Mouse (Mus musculus) limb, embryonic 15.5 days (tissue): ENCODE data around the gene Kank1. TPM values are rescaled to one million over a fixed set of nuclear protein-coding genes. Genes with fewer than 3 reads are reported as not detected.

Experiments used
- ATAC-seq: fragments of 200-750 bp; cut with Nextera tagmentation; 2 replicates; pipeline ENCODE4 v1.8.0; 2017; ENCODE audit warnings: low read depth, moderate TSS enrichment; ENCODE audit not compliant: insufficient number of reproducible peaks, low FRiP score, low TSS enrichment
- H3K27ac ChIP-seq: fragments of 300-500 bp; sonication (generic); 2 replicates; pipeline ENCODE4 v1.5.1; 2015; ENCODE audit warnings: moderate library complexity, mild to moderate bottlenecking, inconsistent platforms
- H3K27me3 ChIP-seq: fragments of 300-500 bp; sonication (generic); 2 replicates; pipeline ENCODE4 v1.6.1; 2015; ENCODE audit warnings: inconsistent platforms
- H3K36me3 ChIP-seq: fragments of 300-500 bp; sonication (generic); 2 replicates; pipeline ENCODE4 v1.6.1; 2015; ENCODE audit warnings: inconsistent platforms
- H3K4me1 ChIP-seq: fragments of 300-500 bp; sonication (generic); 2 replicates; pipeline ENCODE4 v1.6.1; 2015; ENCODE audit warnings: inconsistent platforms
- H3K4me2 ChIP-seq: fragments of 300-500 bp; sonication (generic); 2 replicates; pipeline ENCODE4 v1.6.1; 2015; ENCODE audit warnings: mild to moderate bottlenecking, inconsistent platforms
- H3K4me3 ChIP-seq: fragments of 300-500 bp; sonication (generic); 2 replicates; pipeline ENCODE4 v1.5.1; 2015; ENCODE audit warnings: mild to moderate bottlenecking, inconsistent platforms
- H3K9ac ChIP-seq: fragments of 300-500 bp; sonication (generic); 2 replicates; pipeline ENCODE4 v1.6.1; 2015; ENCODE audit warnings: inconsistent platforms
- H3K9me3 ChIP-seq: fragments of 300-500 bp; sonication (generic); 2 replicates; pipeline ENCODE4 v1.6.1; 2016; ENCODE audit warnings: inconsistent platforms
- WGBS: fragments of 180-500 bp; shearing (Covaris S2); methylation state at CpG from one replicate; pipeline ENCODE4 v1.1.7; 2015; 5-methylcytosine and 5-hydroxymethylcytosine counted together
- polyA plus RNA-seq: library from polyadenylated mRNA; unstranded; fragments of >200 nt; fragmentation: Nextera tagmentation; extraction: Ambion mirVana; gene quantifications from 2 replicates; pipeline ENCODE4 v1.2.1, GENCODE M21; 2015

The Kank1 gene
- polyA plus RNA-seq, 1 experiment from 2014 or later: 44.2 TPM

DNA sequence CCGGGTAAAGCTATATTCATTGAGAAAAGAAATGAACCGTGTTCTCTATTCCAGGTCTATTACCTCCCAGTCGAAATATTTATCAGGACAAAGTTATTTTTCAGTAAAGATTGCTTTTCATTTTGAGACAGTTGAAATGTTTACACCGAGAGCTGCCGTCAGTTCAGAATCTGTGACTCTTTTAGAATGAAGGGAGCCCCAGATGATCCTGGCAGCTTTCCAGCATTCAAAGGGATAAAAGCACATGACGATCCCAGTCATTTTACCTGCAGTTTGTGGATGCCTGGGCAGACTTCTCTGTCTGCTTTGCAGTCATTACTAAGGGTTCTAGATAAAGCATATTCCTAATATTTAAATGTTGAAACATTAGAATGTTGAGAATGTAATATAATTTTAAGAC lies 107.6 kb downstream of the Kank1 start:
- Histone ChIP-seq H3K9me3 (no peaks in the 10 kb centered on the region), H3K27ac (peak overlapping the region; percentile 17; the same call in 1 of the 2 replicates), H3K36me3 (no peaks in the 10 kb centered on the region), H3K4me3 (no peak overlapping the region), H3K4me2 (no peak overlapping the region), H3K9ac (no peak overlapping the region), H3K27me3 (no peaks in the 10 kb centered on the region), H3K4me1 (peaks cover 17% of the 10 kb centered on the region)
- WGBS: 38% methylated on average over 6 of the region's 6 CpGs
- ATAC-seq: no peak

DNA sequence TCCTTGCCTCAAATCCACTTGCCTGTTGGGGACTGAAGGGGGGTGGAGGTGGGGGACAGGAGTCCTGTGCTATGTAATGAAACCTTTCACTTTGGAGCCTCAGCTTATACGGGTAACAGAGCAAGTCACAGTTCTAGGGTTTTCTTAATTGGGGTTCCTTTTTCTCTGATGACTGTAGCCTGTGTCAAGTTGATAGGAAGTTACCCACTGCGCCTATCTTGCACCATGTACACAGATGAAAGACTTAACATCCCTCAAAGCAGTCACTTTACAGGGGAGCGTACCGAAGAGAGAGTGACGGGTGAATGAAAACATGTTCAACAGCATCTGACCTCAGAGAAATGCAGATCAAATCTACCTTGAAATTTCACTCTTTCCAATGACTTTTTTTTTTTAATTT lies 109.2 kb downstream of the Kank1 start:
- H3K9me3 ChIP-seq: no peaks in the 10 kb centered on the region
- WGBS: 81% methylated on average over 5 of the region's 5 CpGs
- no peak overlapping the region for H3K27ac ChIP-seq
- H3K36me3 ChIP-seq: no peaks in the 10 kb centered on the region
- H3K27me3 ChIP-seq: no peaks in the 10 kb centered on the region
- H3K4me3 ChIP-seq: no peak overlapping the region
- H3K4me2 ChIP-seq: no peak overlapping the region
- H3K9ac ChIP-seq: no peak overlapping the region
- no peak for ATAC-seq
- H3K4me1 ChIP-seq: peaks cover 17% of the 10 kb centered on the region

DNA sequence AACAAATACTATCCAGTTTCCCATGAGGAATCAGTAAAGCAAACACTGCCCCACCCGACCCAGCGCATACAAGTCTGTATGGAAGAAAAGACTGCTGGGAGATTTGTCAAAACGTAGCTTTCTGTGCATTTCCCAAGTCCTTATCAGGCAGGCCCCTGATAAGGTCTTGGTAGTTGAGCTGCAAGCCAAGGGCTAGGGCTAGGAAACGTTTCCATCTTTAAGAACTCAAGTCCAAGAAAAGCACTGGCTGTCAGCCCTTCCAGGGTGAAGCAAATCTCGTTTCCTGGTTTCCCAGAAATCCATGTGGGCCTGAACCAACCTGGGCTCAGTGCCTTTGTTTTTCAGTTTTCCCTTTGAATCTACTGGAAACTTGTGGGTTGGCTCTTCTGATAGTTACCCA lies 110.7 kb downstream of the Kank1 start:
- Histone ChIP-seq H3K9me3 (no peaks in the 10 kb centered on the region), H3K9ac (no peak overlapping the region), H3K36me3 (no peaks in the 10 kb centered on the region), H3K4me3 (no peak overlapping the region), H3K27ac (no peak overlapping the region), H3K4me2 (no peak overlapping the region), H3K27me3 (no peaks in the 10 kb centered on the region), H3K4me1 (peaks cover 27% of the 10 kb centered on the region)
- no peak for ATAC-seq
- WGBS: 64% methylated on average over 5 of the region's 5 CpGs

DNA sequence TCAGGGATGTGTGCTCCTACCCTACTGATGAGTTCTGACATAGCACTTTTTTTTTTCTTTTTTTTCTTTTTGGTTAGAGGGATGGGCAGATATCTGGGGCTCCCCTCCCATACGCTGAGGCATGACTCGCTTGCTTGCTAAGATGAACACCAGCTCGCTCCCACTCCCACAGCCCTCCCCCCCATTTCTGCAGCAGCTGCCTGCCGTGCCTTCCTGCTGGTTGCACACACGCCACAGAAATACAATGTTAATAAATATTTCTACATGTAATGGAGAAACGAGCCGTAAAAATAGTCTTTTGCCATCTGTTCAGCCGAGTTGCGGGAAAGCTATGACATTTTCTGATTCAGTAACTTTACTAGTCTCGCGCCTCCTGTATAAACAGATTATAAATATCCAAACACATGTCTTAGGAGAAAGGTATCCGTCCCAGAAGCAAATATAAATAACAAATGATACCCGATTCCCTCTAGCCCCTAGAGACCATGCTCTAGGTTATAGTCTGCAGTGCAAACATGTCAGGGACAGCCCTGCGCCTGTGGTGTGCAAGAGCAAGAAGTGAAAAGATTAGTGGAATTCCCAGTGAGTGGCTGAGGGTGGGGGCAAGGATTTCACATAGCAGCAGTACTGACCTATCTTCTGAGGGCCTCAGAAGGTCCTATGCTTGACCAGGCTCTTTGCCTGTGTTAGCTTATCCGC lies 114.6 kb downstream of the Kank1 start:
- no peaks in the 10 kb centered on the region for H3K36me3 ChIP-seq
- WGBS: 29% methylated on average over 15 of the region's 15 CpGs
- no peaks in the 10 kb centered on the region for H3K27me3 ChIP-seq
- H3K4me2 ChIP-seq: no peak overlapping the region; the same call in 1 of the 2 replicates
- H3K9ac ChIP-seq: no peak overlapping the region
- ATAC-seq: no peak
- no peak overlapping the region for H3K4me3 ChIP-seq
- H3K4me1 ChIP-seq: peaks cover 19% of the 10 kb centered on the region; the same call in 1 of the 2 replicates
- H3K27ac ChIP-seq: no peak overlapping the region
- no peaks in the 10 kb centered on the region for H3K9me3 ChIP-seq

DNA sequence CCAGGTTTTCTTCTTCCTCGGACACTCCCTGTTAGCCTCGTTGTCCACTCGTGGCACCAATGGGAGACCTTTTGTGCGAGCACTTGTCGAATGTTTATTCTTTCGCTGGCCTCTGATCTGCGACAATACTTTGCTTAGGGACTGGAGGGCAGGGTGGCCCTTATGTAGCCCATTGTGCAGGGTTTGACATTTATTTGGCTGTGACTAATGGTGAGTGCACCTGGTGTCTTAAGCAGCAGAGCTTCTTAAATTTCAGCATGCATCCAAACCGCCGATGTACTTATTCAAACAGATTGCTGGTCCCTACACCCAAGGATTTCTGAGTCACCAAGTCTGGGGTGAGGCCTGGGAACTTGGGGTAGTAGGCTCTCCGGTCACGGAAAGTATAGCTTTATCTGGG lies 120.3 kb downstream of the Kank1 start:
- no peaks in the 10 kb centered on the region for H3K36me3 ChIP-seq
- 72% methylated on average over 11 of the region's 11 CpGs for WGBS
- no peaks in the 10 kb centered on the region for H3K27me3 ChIP-seq
- peaks cover 40% of the 10 kb centered on the region for H3K4me1 ChIP-seq
- no peak overlapping the region for H3K27ac ChIP-seq
- H3K4me3 ChIP-seq: no peak overlapping the region
- no peaks in the 10 kb centered on the region for H3K9me3 ChIP-seq
- H3K9ac ChIP-seq: no peak overlapping the region
- H3K4me2 ChIP-seq: no peak overlapping the region
- ATAC-seq: no peak

DNA sequence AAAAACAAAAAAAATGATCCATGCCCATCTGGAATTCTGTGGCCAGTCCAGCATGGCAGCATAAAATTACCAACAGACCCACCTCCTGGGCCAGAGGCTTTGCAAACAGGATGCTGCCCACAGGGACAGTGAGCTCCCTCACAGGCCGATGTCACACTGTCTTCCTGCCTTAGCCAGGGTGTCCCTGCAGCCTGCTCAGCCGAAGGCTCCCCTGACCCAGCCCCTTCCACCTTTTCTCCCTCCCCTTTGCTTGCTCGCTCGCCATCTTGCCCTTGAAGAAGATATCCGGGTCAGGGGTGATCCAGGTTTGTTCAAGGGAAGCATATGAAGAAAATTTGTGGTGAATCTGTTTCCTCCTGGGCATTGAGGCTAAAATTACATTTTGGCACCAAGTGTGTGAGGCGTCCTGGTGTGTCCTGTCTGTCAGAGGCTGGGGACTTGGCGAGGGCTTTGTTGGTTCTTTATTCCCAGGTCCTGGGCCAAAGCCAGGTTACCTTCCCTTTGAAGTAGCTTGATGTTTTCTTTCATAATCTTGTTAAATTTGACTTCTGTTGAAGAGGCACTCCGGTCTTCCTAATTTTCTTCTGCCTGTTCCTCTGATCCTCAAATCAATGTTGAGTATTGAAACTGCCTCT lies 121.8 kb downstream of the Kank1 start:
- Histone ChIP-seq H3K9me3 (no peaks in the 10 kb centered on the region), H3K36me3 (no peaks in the 10 kb centered on the region), H3K4me1 (peaks cover 34% of the 10 kb centered on the region), H3K4me3 (no peak overlapping the region), H3K4me2 (no peak overlapping the region), H3K27ac (no peak overlapping the region), H3K27me3 (no peaks in the 10 kb centered on the region), H3K9ac (no peak overlapping the region)
- 49% methylated on average over 8 of the region's 8 CpGs for WGBS
- ATAC-seq: no peak

DNA sequence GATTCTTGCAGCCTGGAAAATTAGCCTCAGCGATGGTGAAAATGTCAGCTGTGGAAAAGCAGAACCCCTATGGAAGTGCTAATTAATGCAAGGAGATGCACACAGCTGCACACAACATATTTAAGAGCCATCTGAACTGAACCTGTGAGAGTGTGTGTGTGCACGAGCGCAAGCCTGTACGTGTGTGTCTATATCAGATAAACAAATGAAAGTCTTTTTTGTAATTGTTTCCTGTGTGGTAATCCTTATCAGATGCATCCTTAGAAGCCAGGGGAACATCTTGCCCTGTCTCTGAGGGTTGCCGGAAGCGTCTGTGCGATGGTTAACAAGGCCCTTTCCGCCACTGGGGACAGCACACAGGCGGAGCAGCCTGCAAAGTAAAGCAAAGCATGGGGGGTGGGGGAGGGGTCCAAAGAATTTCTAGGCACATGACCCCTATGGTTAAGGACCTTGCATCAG lies 123.8 kb downstream of the Kank1 start:
- no peak overlapping the region for H3K4me2 ChIP-seq
- no peak overlapping the region for H3K9ac ChIP-seq
- H3K36me3 ChIP-seq: no peaks in the 10 kb centered on the region
- no peak overlapping the region for H3K27ac ChIP-seq
- 30% methylated on average over 9 of the region's 9 CpGs for WGBS
- no peaks in the 10 kb centered on the region for H3K27me3 ChIP-seq
- ATAC-seq: 0 out of 2 replicates have a peak, but pooled peaks have one; percentile 16
- no peaks in the 10 kb centered on the region for H3K9me3 ChIP-seq
- peaks cover 31% of the 10 kb centered on the region for H3K4me1 ChIP-seq
- no peak overlapping the region for H3K4me3 ChIP-seq

DNA sequence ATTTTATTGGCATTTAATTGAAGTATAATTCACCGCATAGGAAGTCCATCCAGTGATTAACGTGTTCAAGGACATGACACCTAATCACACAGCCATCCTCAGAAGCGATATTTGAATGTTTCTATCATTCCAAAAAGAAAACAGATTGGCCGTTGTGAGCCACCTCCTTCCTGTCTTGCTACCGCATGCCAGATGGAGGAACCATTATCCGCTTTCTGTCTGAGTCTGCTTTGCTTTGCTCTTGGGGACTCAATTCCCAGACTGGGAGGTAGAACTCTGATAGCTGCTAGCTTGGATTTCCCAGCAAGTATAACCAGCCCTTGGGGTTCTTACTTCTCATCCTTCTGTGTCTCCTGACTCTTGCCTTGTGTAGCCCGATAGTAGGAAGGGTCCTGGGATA lies 125.2 kb downstream of the Kank1 start:
- Histone ChIP-seq H3K9me3 (no peaks in the 10 kb centered on the region), H3K4me3 (no peak overlapping the region), H3K27me3 (no peaks in the 10 kb centered on the region), H3K4me2 (no peak overlapping the region), H3K36me3 (no peaks in the 10 kb centered on the region), H3K27ac (no peak overlapping the region), H3K4me1 (peaks cover 31% of the 10 kb centered on the region), H3K9ac (no peak overlapping the region)
- ATAC-seq: no peak
- WGBS: 61% methylated on average over 7 of the region's 7 CpGs

DNA sequence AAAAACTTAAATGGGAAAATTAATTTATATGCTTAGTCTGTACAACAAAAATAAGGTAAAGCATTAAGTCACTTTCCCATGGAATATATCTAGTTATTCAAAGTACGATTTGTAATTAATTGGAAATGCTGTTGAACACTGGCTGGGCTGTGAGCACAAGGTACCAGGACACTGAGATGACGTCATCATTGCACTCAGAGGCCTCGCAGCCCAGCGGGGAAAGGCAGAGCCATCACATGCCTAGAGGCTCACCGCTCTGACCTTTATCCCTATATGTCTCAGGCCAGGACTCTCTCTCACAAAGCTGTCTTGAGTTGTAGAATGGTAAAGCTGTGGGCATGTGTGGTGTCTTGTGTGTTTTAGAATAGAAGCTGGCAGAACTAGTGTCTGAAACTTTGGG lies 128.9 kb downstream of the Kank1 start:
- WGBS: 75% methylated on average over 5 of the region's 5 CpGs

DNA sequence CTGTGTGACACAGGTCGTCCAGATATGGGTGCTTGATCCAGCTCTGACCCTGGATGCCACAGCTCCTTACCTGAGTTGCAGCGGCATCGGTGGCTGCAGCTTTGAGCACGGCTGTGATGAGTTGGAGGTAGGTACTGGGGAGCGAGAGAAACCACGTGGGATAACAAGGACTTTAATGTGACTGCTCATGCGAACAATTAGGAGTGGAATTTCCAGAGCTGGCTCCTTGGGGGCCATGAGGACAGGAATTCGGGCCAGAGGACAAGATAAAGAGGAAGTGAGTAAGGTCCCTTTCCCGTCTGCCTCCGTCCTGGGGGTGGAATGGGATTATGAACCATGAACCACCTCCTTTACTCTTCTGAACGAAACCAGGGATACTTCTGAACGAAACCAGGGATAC lies 129.8 kb downstream of the Kank1 start:
- 71% methylated on average over 12 of the region's 12 CpGs for WGBS
- no peak overlapping the region for H3K9ac ChIP-seq
- no peaks in the 10 kb centered on the region for H3K9me3 ChIP-seq
- 0 out of 2 replicates have a peak, but pooled peaks cover 2% of the 10 kb centered on the region for H3K4me1 ChIP-seq
- no peak overlapping the region for H3K4me3 ChIP-seq
- H3K27me3 ChIP-seq: no peaks in the 10 kb centered on the region
- H3K36me3 ChIP-seq: no peaks in the 10 kb centered on the region
- no peak for ATAC-seq
- no peak overlapping the region for H3K27ac ChIP-seq
- no peak overlapping the region for H3K4me2 ChIP-seq

More for the DNA sequence above, 128.9 kb downstream of the Kank1 start:
- no peaks in the 10 kb centered on the region for H3K9me3 ChIP-seq
- peaks cover 9% of the 10 kb centered on the region for H3K4me1 ChIP-seq
- H3K27me3 ChIP-seq: no peaks in the 10 kb centered on the region
- H3K4me3 ChIP-seq: no peak overlapping the region
- H3K9ac ChIP-seq: no peak overlapping the region
- H3K36me3 ChIP-seq: no peaks in the 10 kb centered on the region
- no peak overlapping the region for H3K4me2 ChIP-seq
- H3K27ac ChIP-seq: no peak overlapping the region
- no peak for ATAC-seq

DNA sequence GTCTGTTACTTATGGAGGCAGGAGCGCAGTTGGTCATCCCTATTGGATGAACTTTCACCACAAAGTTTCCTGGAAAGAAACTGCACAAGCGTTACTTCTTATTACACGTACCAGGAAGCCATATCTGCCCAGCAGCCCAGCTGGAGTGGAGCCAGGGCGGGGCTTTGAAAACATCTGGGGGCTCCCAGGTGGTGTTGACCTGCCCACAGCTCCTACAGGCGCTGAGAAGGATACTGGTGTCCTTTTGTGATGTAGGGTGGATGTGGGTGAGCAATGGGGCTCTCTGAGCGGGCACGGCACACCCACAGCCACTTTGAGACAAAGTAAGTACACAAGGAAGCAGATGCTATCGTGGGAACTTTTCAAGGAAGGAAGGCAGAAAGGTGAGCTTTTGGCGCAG lies 133.7 kb downstream of the Kank1 start:
- Histone ChIP-seq H3K4me1 (peaks cover 24% of the 10 kb centered on the region), H3K36me3 (no peaks in the 10 kb centered on the region), H3K9ac (no peak overlapping the region), H3K27me3 (no peaks in the 10 kb centered on the region), H3K4me3 (no peak overlapping the region), H3K27ac (no peak overlapping the region), H3K4me2 (no peak overlapping the region), H3K9me3 (no peaks in the 10 kb centered on the region)
- 80% methylated on average over 9 of the region's 9 CpGs for WGBS
- ATAC-seq: no peak

DNA sequence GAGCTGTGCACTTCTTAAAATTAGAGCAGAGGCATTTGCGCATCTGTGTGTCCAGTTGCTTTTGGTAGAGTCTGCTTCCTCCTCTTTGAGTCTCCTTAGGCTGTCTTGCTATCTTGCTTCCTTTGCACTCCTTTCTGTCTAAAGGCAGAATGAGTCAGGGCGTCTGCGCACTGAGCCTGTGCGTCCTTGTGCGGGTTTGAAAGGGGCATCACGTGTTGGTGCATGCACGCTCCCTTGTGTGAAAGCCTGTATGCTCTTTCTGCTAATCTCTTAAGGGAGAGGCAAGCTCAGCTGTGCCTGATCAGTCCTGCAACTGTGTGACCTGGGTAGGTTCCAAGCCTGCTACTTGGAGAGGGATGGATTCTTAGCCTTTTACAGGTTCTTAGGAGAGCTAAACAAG lies 136.0 kb downstream of the Kank1 start:
- no peak overlapping the region for H3K27ac ChIP-seq
- no peak overlapping the region for H3K9ac ChIP-seq

More for the DNA sequence above, 136.0 kb downstream of the Kank1 start:
- Histone ChIP-seq H3K27me3 (no peaks in the 10 kb centered on the region), H3K4me2 (no peak overlapping the region), H3K9me3 (no peaks in the 10 kb centered on the region), H3K4me3 (no peak overlapping the region), H3K4me1 (peaks cover 34% of the 10 kb centered on the region), H3K36me3 (no peaks in the 10 kb centered on the region)
- 68% methylated on average over 7 of the region's 7 CpGs for WGBS
- no peak for ATAC-seq
